Mouse (Mus musculus) liver, postnatal 0 days (tissue): ENCODE data around the gene Olfr305. TPM values are rescaled to one million over a fixed set of nuclear protein-coding genes. Genes with fewer than 3 reads are reported as not detected.

Experiments
- ATAC-seq: fragments of 200-750 bp; cut with Nextera tagmentation; 2 replicates; pipeline ENCODE4 v1.8.0; 2017; ENCODE audit warnings: mild to moderate bottlenecking, moderate library complexity
- DNase-seq: peaks from one replicate; pipeline ENCODE4 v3.0.0-alpha.2; 2016
- H3K27ac ChIP-seq: fragments of 300-500 bp; sonication (generic); 2 replicates; pipeline ENCODE4 v1.5.1; 2014; ENCODE audit warnings: antibody characterized with exemption, moderate library complexity, mild to moderate bottlenecking, low read depth
- H3K27me3 ChIP-seq: fragments of 300-500 bp; sonication (generic); 2 replicates; pipeline ENCODE4 v1.6.1; 2014; ENCODE audit warnings: low read length, control low read depth, mixed read lengths; ENCODE audit not compliant: insufficient read depth
- H3K36me3 ChIP-seq: fragments of 300-500 bp; sonication (generic); replicated peaks from 2 replicates; pipeline ENCODE4 v1.6.1; 2014; ENCODE audit warnings: mild to moderate bottlenecking, control low read depth, low read length, moderate library complexity, mixed read lengths; ENCODE audit not compliant: insufficient read depth
- H3K4me1 ChIP-seq: fragments of 300-500 bp; sonication (generic); 2 replicates; pipeline ENCODE4 v1.6.1; 2014; ENCODE audit warnings: antibody characterized with exemption, mild to moderate bottlenecking, control low read depth; ENCODE audit not compliant: insufficient read depth
- H3K4me2 ChIP-seq: fragments of 300-500 bp; sonication (generic); 2 replicates; pipeline ENCODE4 v1.6.1; 2014; ENCODE audit warnings: low read depth, mild to moderate bottlenecking, low read length, moderate library complexity, mixed read lengths
- H3K4me3 ChIP-seq: fragments of 300-500 bp; sonication (generic); 2 replicates; pipeline ENCODE4 v1.5.1; 2014; ENCODE audit warnings: low read depth, low read length
- H3K9ac ChIP-seq: fragments of 300-500 bp; sonication (generic); replicated peaks from 2 replicates; pipeline ENCODE4 v1.6.1; 2014; ENCODE audit warnings: mild to moderate bottlenecking, moderate library complexity
- H3K9me3 ChIP-seq: fragments of 300-500 bp; sonication (generic); 2 replicates; pipeline ENCODE4 v1.6.1; 2016; ENCODE audit warnings: mild to moderate bottlenecking, control low read depth, low read length, mixed read lengths
- CTCF ChIP-seq: sonication (generic); IDR thresholded peaks from 2 replicates; pipeline ENCODE4 v1.5.1; 2016; ENCODE audit warnings: antibody characterized with exemption, low read depth
- EP300 ChIP-seq: IDR thresholded peaks from 2 replicates; pipeline ENCODE4 v1.6.1; 2016; ENCODE audit warnings: antibody characterized with exemption, low read depth, mild to moderate bottlenecking
- WGBS: fragments of 180-500 bp; shearing (Covaris S2); extraction: QIAGEN DNeasy Blood & Tissue Kit; methylation state at CpG from one replicate; pipeline ENCODE4 v1.1.7; 2014; ENCODE audit not compliant: insufficient replicate concordance; 5-methylcytosine and 5-hydroxymethylcytosine counted together
- polyA plus RNA-seq: library from polyadenylated mRNA; unstranded; fragments of >200 nt; fragmentation: Nextera tagmentation; extraction: Ambion mirVana; gene quantifications from 2 replicates; pipeline ENCODE4 v1.2.1, GENCODE M21; 2015

Olfr305 gene
- polyA plus RNA-seq, 1 experiment from 2014 or later, result not detected

- ATAC-seq, result no peak
- Histone ChIP-seq H3K27ac (no peak overlapping the region), H3K4me3 (no peak overlapping the region), H3K9me3 (no peaks in the 10 kb centered on the region), H3K36me3 (no peaks in the 10 kb centered on the region), H3K4me1 (no peaks in the 10 kb centered on the region), H3K27me3 (no peaks in the 10 kb centered on the region), H3K9ac (no peak overlapping the region), H3K4me2 (no peak overlapping the region)
- no peak for DNase-seq
- WGBS, result 69% methylated on average over 14 of the region's 14 CpGs
- no peak for TF ChIP-seq CTCF
- no peak for TF ChIP-seq EP300
These were observed 23.7 kb downstream of the Olfr305 start for GRCm38 (mm10) chr7:86342881-86343565.

GRCm38 (mm10) chr7:86337486-86337885 lies 29.2 kb downstream of the Olfr305 start, which contains the start of gene Olfr307:
Olfr307 (minus strand) TSS chr7:86337586.
- Histone ChIP-seq H3K4me1 (no peaks in the 10 kb centered on the region), H3K27ac (no peak within 1 kb of the TSS), H3K4me3 (no peak within 1 kb of the TSS), H3K4me2 (no peak within 1 kb of the TSS), H3K36me3 (no peaks in the 10 kb centered on the region), H3K9me3 (no peaks in the 10 kb centered on the region), H3K27me3 (no peaks in the 10 kb centered on the region), H3K9ac (no peak within 1 kb of the TSS)
- 60% methylated on average over 1 of the region's 1 CpGs for whole genome bisulfite sequencing
- no peak for DNase-seq
- no peak for ATAC-seq
- TF ChIP-seq CTCF (no peak), EP300 (no peak)

- Histone ChIP-seq H3K9ac (no peak within 1 kb of the TSS), H3K9me3 (no peaks in the 10 kb centered on the region), H3K4me3 (no peak within 1 kb of the TSS), H3K27ac (no peak within 1 kb of the TSS), H3K27me3 (no peaks in the 10 kb centered on the region), H3K4me2 (no peak within 1 kb of the TSS), H3K4me1 (no peaks in the 10 kb centered on the region), H3K36me3 (no peaks in the 10 kb centered on the region)
- TF ChIP-seq EP300 (no peak), CTCF (no peak)
- ATAC-seq, result no peak
- no peak for DNase-seq
These were observed 41.2 kb downstream of the Olfr305 start, which contains the start of gene Olfr308 for GRCm38 (mm10) chr7:86325530-86325929. Olfr308 (minus strand) TSS chr7:86325630.

- TF ChIP-seq CTCF, result no peak
- TF ChIP-seq EP300, result no peak
- WGBS, result 60% methylated on average over 2 of the region's 2 CpGs
These were observed 45.4 kb downstream of the Olfr305 start for GRCm38 (mm10) chr7:86321323-86321722.

GRCm38 (mm10) chr7:86313608-86314007 lies 53.1 kb downstream of the Olfr305 start, which contains the start of gene Olfr309:
Olfr309 (minus strand) TSS chr7:86313708.
- Histone ChIP-seq H3K27me3 (no peaks in the 10 kb centered on the region), H3K4me1 (no peaks in the 10 kb centered on the region), H3K4me3 (no peak within 1 kb of the TSS), H3K4me2 (no peak within 1 kb of the TSS), H3K9me3 (no peaks in the 10 kb centered on the region), H3K27ac (no peak within 1 kb of the TSS), H3K36me3 (no peaks in the 10 kb centered on the region), H3K9ac (no peak within 1 kb of the TSS)
- DNase-seq, result no peak
- TF ChIP-seq CTCF, result no peak
- no peak for TF ChIP-seq EP300
- ATAC-seq, result no peak
- 52% methylated on average over 2 of the region's 2 CpGs for WGBS

More at GRCm38 (mm10) chr7:86321323-86321722, 45.4 kb downstream of the Olfr305 start:
- Histone ChIP-seq H3K9me3 (no peaks in the 10 kb centered on the region), H3K4me1 (no peaks in the 10 kb centered on the region), H3K27ac (no peak overlapping the region), H3K27me3 (no peaks in the 10 kb centered on the region), H3K4me3 (no peak overlapping the region), H3K4me2 (no peak overlapping the region), H3K9ac (no peak overlapping the region), H3K36me3 (no peaks in the 10 kb centered on the region)
- DNase-seq (no peak), ATAC-seq (no peak)

Other genes with a start within 250 kb of the Olfr305 start
- not detected in 2 replicates for gene Vmn2r75, start 195.2 kb downstream of the Olfr305 start, polyA plus RNA-seq
- gene Vmn2r76, start 120.6 kb downstream of the Olfr305 start, polyA plus RNA-seq, result not detected in 2 replicates
- gene Olfr310, start 89.8 kb downstream of the Olfr305 start, polyA plus RNA-seq, result not detected in 2 replicates
- gene Olfr309, start 53.2 kb downstream of the Olfr305 start, polyA plus RNA-seq, result not detected in 2 replicates
- not detected in 2 replicates for gene Olfr308, start 41.3 kb downstream of the Olfr305 start, polyA plus RNA-seq
- not detected in 2 replicates for gene Olfr307, start 29.3 kb downstream of the Olfr305 start, polyA plus RNA-seq
- gene Olfr304, start 19.7 kb upstream of the Olfr305 start, polyA plus RNA-seq, result not detected in 2 replicates
- gene Olfr303, start 30.9 kb upstream of the Olfr305 start, polyA plus RNA-seq, result not detected in 2 replicates
- gene Olfr301, start 36.9 kb upstream of the Olfr305 start, polyA plus RNA-seq, result not detected in 2 replicates
- not detected in 2 replicates for gene Olfr299, start 93.0 kb upstream of the Olfr305 start, polyA plus RNA-seq
- not detected in 2 replicates for gene Olfr298, start 125.6 kb upstream of the Olfr305 start, polyA plus RNA-seq
- gene Olfr297, start 153.0 kb upstream of the Olfr305 start, polyA plus RNA-seq, result not detected in 2 replicates
- not detected in 2 replicates for gene Olfr295, start 216.9 kb upstream of the Olfr305 start, polyA plus RNA-seq
- not detected in 2 replicates for gene Olfr294, start 249.7 kb upstream of the Olfr305 start, polyA plus RNA-seq